Mouse (Mus musculus): ENCODE results near the gene Nbas. TPM values are rescaled to one million over a fixed set of nuclear protein-coding genes. Genes with fewer than 3 reads are reported as not detected.

The Nbas gene
- polyA plus RNA-seq (2015; fragmentation: Nextera tagmentation; extraction: Ambion mirVana) = 12.9 and 14.7 TPM in 2 replicates

GRCm38 (mm10) chr12:13268826-13269449 lies at the start of gene Nbas:
TSS of gene Nbas (plus strand) at chr12:13269133.
- Histone ChIP-seq H3K4me2 (replicated peaks; ENCODE audit: low read depth, low read length) (peak within 1 kb of the TSS; percentile 83), H3K9ac (replicated peaks; ENCODE audit: low read length) (peak within 1 kb of the TSS; percentile 94), H3K4me3 (ENCODE audit: low read length) (peak within 1 kb of the TSS; percentile 100), H3K27ac (ENCODE audit: low read length) (no peak within 1 kb of the TSS), H3K4me1 (ENCODE audit: insufficient read depth, low read length) (peaks cover 12% of the 10 kb centered on the region), H3K27me3 (ENCODE audit: insufficient read depth, low read length) (no peaks in the 10 kb centered on the region), H3K36me3 (ENCODE audit: insufficient read depth, low read length) (no peaks in the 10 kb centered on the region), H3K9me3 (ENCODE audit: low read length) (no peaks in the 10 kb centered on the region)
- 2% methylated on average over 38 of the region's 38 CpGs for WGBS
- ATAC-seq (ENCODE audit: low FRiP score, low TSS enrichment) = peak; percentile 93

- Histone ChIP-seq H3K4me3 (ENCODE audit: low read length) (no peak overlapping the region), H3K4me1 (ENCODE audit: insufficient read depth, low read length) (peaks cover 3% of the 10 kb centered on the region; the same call in 1 of the 2 replicates), H3K27ac (ENCODE audit: low read length) (no peak overlapping the region), H3K9ac (replicated peaks; ENCODE audit: low read length) (no peak overlapping the region), H3K27me3 (ENCODE audit: insufficient read depth, low read length) (no peaks in the 10 kb centered on the region), H3K9me3 (ENCODE audit: low read length) (no peaks in the 10 kb centered on the region), H3K4me2 (replicated peaks; ENCODE audit: low read depth, low read length) (no peak overlapping the region), H3K36me3 (ENCODE audit: insufficient read depth, low read length) (peaks cover 37% of the 10 kb centered on the region)
- no peak for ATAC-seq (ENCODE audit: low FRiP score, low TSS enrichment)
These were observed 26.5 kb upstream of the Nbas start for GRCm38 (mm10) chr12:13242453-13242852.

- peak within 1 kb of the TSS; percentile 83 for H3K27ac ChIP-seq (ENCODE audit: low read length)
- H3K9me3 ChIP-seq (ENCODE audit: low read length) = no peaks in the 10 kb centered on the region
- H3K27me3 ChIP-seq (ENCODE audit: insufficient read depth, low read length) = no peaks in the 10 kb centered on the region
- WGBS = 2% methylated on average over 56 of the region's 59 CpGs
- H3K4me3 ChIP-seq (ENCODE audit: low read length) = peak within 1 kb of the TSS; percentile 88
- H3K4me1 ChIP-seq (ENCODE audit: insufficient read depth, low read length) = peaks cover 12% of the 10 kb centered on the region; the same call in 1 of the 2 replicates
- ATAC-seq (ENCODE audit: low FRiP score, low TSS enrichment) = peak; percentile 93
- peak within 1 kb of the TSS; percentile 94 for H3K9ac ChIP-seq (replicated peaks; ENCODE audit: low read length)
- H3K36me3 ChIP-seq (ENCODE audit: insufficient read depth, low read length) = no peaks in the 10 kb centered on the region
- H3K4me2 ChIP-seq (replicated peaks; ENCODE audit: low read depth, low read length) = peak within 1 kb of the TSS; percentile 65
These were observed 20.0 kb upstream of the Nbas start, which contains the start of gene Ddx1 for GRCm38 (mm10) chr12:13248691-13249572. TSS of gene Ddx1 (minus strand) at chr12:13249213.

- Histone ChIP-seq H3K4me1 (ENCODE audit: insufficient read depth, low read length) (peaks cover 12% of the 10 kb centered on the region; the same call in 1 of the 2 replicates), H3K4me2 (replicated peaks; ENCODE audit: low read depth, low read length) (peak overlapping the region; percentile 65), H3K27me3 (ENCODE audit: insufficient read depth, low read length) (no peaks in the 10 kb centered on the region), H3K4me3 (ENCODE audit: low read length) (peak overlapping the region; percentile 88), H3K27ac (ENCODE audit: low read length) (no peak overlapping the region), H3K36me3 (ENCODE audit: insufficient read depth, low read length) (no peaks in the 10 kb centered on the region), H3K9me3 (ENCODE audit: low read length) (no peaks in the 10 kb centered on the region), H3K9ac (replicated peaks; ENCODE audit: low read length) (peak overlapping the region; percentile 94)
- 87% methylated on average over 3 of the region's 3 CpGs for WGBS
- no peak for ATAC-seq (ENCODE audit: low FRiP score, low TSS enrichment)
These were observed 19.4 kb upstream of the Nbas start for GRCm38 (mm10) chr12:13249573-13249919.

GRCm38 (mm10) chr12:13255068-13255467 lies 13.9 kb upstream of the Nbas start:
- Histone ChIP-seq H3K36me3 (ENCODE audit: insufficient read depth, low read length) (no peaks in the 10 kb centered on the region), H3K9me3 (ENCODE audit: low read length) (no peaks in the 10 kb centered on the region), H3K4me3 (ENCODE audit: low read length) (no peak overlapping the region), H3K9ac (replicated peaks; ENCODE audit: low read length) (no peak overlapping the region), H3K4me1 (ENCODE audit: insufficient read depth, low read length) (no peaks in the 10 kb centered on the region), H3K27me3 (ENCODE audit: insufficient read depth, low read length) (no peaks in the 10 kb centered on the region), H3K4me2 (replicated peaks; ENCODE audit: low read depth, low read length) (no peak overlapping the region), H3K27ac (ENCODE audit: low read length) (no peak overlapping the region)
- WGBS = 41% methylated on average over 3 of the region's 3 CpGs
- ATAC-seq (ENCODE audit: low FRiP score, low TSS enrichment) = no peak

- 22% methylated on average over 2 of the region's 2 CpGs for WGBS
- no peaks in the 10 kb centered on the region for H3K4me1 ChIP-seq (ENCODE audit: insufficient read depth, low read length)
These were observed 13.2 kb upstream of the Nbas start for GRCm38 (mm10) chr12:13255701-13256100.

GRCm38 (mm10) chr12:13268412-13268811 lies 521 bp upstream of the Nbas start:
- Histone ChIP-seq H3K9me3 (ENCODE audit: low read length) (no peaks in the 10 kb centered on the region), H3K4me3 (ENCODE audit: low read length) (peak overlapping the region; percentile 100), H3K27me3 (ENCODE audit: insufficient read depth, low read length) (no peaks in the 10 kb centered on the region), H3K27ac (ENCODE audit: low read length) (no peak overlapping the region), H3K4me1 (ENCODE audit: insufficient read depth, low read length) (peaks cover 12% of the 10 kb centered on the region), H3K36me3 (ENCODE audit: insufficient read depth, low read length) (no peaks in the 10 kb centered on the region), H3K9ac (replicated peaks; ENCODE audit: low read length) (peak overlapping the region; percentile 94), H3K4me2 (replicated peaks; ENCODE audit: low read depth, low read length) (peak overlapping the region; percentile 53)
- peak; percentile 37 for ATAC-seq (ENCODE audit: low FRiP score, low TSS enrichment)
- WGBS = 53% methylated on average over 3 of the region's 3 CpGs

More at GRCm38 (mm10) chr12:13255701-13256100, 13.2 kb upstream of the Nbas start:
- Histone ChIP-seq H3K9me3 (ENCODE audit: low read length) (no peaks in the 10 kb centered on the region), H3K27ac (ENCODE audit: low read length) (no peak overlapping the region), H3K4me2 (replicated peaks; ENCODE audit: low read depth, low read length) (no peak overlapping the region), H3K4me3 (ENCODE audit: low read length) (no peak overlapping the region), H3K9ac (replicated peaks; ENCODE audit: low read length) (no peak overlapping the region), H3K27me3 (ENCODE audit: insufficient read depth, low read length) (no peaks in the 10 kb centered on the region), H3K36me3 (ENCODE audit: insufficient read depth, low read length) (no peaks in the 10 kb centered on the region)
- no peak for ATAC-seq (ENCODE audit: low FRiP score, low TSS enrichment)

- Histone ChIP-seq H3K4me3 (ENCODE audit: low read length) (peak overlapping the region; percentile 100), H3K4me2 (replicated peaks; ENCODE audit: low read depth, low read length) (peak overlapping the region; percentile 83), H3K9me3 (ENCODE audit: low read length) (no peaks in the 10 kb centered on the region), H3K4me1 (ENCODE audit: insufficient read depth, low read length) (peaks cover 12% of the 10 kb centered on the region), H3K9ac (replicated peaks; ENCODE audit: low read length) (peak overlapping the region; percentile 94), H3K27ac (ENCODE audit: low read length) (no peak overlapping the region), H3K27me3 (ENCODE audit: insufficient read depth, low read length) (no peaks in the 10 kb centered on the region), H3K36me3 (ENCODE audit: insufficient read depth, low read length) (no peaks in the 10 kb centered on the region)
- WGBS = 48% methylated on average over 16 of the region's 16 CpGs
- ATAC-seq (ENCODE audit: low FRiP score, low TSS enrichment) = peak; percentile 50
These were observed 847 bp downstream of the Nbas start for GRCm38 (mm10) chr12:13269570-13270390.

- Histone ChIP-seq H3K9me3 (ENCODE audit: low read length) (no peaks in the 10 kb centered on the region), H3K27ac (ENCODE audit: low read length) (no peak overlapping the region), H3K4me2 (replicated peaks; ENCODE audit: low read depth, low read length) (no peak overlapping the region), H3K27me3 (ENCODE audit: insufficient read depth, low read length) (no peaks in the 10 kb centered on the region), H3K4me3 (ENCODE audit: low read length) (no peak overlapping the region), H3K9ac (replicated peaks; ENCODE audit: low read length) (no peak overlapping the region), H3K36me3 (ENCODE audit: insufficient read depth, low read length) (peaks cover 11% of the 10 kb centered on the region; the same call in 1 of the 2 replicates), H3K4me1 (ENCODE audit: insufficient read depth, low read length) (0 out of 2 replicates have a peak, but pooled peaks cover 4% of the 10 kb centered on the region)
- peak; percentile 65; the same call in 1 of the 2 replicates for ATAC-seq (ENCODE audit: low FRiP score, low TSS enrichment)
- 47% methylated on average over 2 of the region's 2 CpGs for WGBS
These were observed 22.5 kb downstream of the Nbas start for GRCm38 (mm10) chr12:13291453-13291852.
